Mouse (Mus musculus): ENCODE data around the gene Rcsd1. TPM values are rescaled to one million over a fixed set of nuclear protein-coding genes. Genes with fewer than 3 reads are reported as not detected.

Gene Rcsd1
- polyA plus RNA-seq (2012; rRNA removed), result 6.2 and 6.8 TPM in 2 replicates

GRCm38 (mm10) chr1:165709629-165710256, at the start of gene Rcsd1:
Gene Rcsd1 (minus strand): TSS chr1:165709757.
- DNase-seq (ENCODE audit: extremely low spot score in 1 of 2, low spot score in 1 of 2), result no peak

- no peak for DNase-seq (ENCODE audit: extremely low spot score in 1 of 2, low spot score in 1 of 2)
These were observed 45.6 kb upstream of the Rcsd1 start for GRCm38 (mm10) chr1:165755194-165755593.

GRCm38 (mm10) chr1:165754205-165754604, 44.6 kb upstream of the Rcsd1 start:
- DNase-seq (ENCODE audit: extremely low spot score in 1 of 2, low spot score in 1 of 2), result no peak

- DNase-seq (ENCODE audit: extremely low spot score in 1 of 2, low spot score in 1 of 2), result no peak
These were observed 42.3 kb upstream of the Rcsd1 start for GRCm38 (mm10) chr1:165751838-165752237.

DNA sequence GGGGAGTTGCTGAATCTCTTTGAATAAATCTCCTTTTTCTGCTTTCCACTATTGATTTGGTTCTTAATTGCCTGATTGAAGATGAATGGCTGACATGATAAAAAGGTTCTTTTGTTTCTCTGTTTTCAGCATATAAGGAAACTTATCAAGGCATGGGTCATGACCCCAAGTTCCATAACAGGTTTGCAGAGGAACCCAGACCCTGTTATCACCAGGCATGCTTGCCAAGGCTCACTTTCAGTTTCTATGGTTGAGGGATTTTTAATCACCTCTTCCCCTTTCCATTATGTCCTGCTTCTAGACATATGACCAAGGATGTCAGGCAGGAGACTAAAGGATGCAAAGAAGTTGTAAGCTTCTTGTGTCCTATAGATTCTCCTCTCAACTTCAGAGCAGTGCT, 41.6 kb upstream of the Rcsd1 start:
- DNase-seq (ENCODE audit: extremely low spot score in 1 of 2, low spot score in 1 of 2), result no peak

DNA sequence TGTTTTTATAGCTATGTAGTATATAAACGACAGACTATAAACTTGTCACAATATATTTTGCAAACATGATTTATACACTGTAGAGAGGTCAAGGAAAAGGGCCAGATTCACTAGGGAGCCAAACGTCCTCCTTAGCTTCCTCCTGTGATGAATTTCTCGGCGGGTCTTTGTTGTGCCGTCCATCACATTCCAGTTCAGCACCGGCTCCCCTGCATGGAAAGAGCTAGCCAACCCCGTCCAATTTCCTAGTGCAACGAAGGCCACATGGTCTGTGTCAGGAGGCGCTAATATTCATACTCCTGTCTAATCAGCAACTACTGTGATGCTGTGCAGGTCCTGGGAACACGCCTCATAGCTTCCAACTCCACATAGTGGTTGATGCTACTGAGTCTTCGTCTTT, 38.5 kb upstream of the Rcsd1 start:
- DNase-seq (ENCODE audit: extremely low spot score in 1 of 2, low spot score in 1 of 2), result no peak

DNA sequence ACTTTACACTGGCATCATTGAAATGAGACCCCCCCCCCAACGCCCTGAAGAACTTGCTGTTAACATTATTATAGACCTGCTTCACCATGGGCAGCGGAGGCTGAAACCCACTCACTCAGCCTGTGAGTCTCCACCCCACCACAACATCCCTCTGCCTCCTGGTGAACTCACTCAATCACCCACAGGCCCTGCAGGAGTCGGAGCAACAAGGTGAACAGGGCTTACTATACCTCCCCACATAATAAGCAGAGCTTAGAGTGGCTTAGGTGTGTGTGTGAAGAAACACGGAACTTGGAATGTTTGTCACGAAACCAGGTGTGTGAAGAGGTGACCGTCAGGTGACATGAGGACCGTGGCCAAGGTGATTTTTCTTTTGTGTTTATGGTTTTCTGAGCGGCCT, 32.4 kb upstream of the Rcsd1 start:
- no peak for DNase-seq (ENCODE audit: extremely low spot score in 1 of 2, low spot score in 1 of 2)

- no peak for DNase-seq (ENCODE audit: extremely low spot score in 1 of 2, low spot score in 1 of 2)
These were observed 29.4 kb upstream of the Rcsd1 start for GRCm38 (mm10) chr1:165738985-165739384.

DNA sequence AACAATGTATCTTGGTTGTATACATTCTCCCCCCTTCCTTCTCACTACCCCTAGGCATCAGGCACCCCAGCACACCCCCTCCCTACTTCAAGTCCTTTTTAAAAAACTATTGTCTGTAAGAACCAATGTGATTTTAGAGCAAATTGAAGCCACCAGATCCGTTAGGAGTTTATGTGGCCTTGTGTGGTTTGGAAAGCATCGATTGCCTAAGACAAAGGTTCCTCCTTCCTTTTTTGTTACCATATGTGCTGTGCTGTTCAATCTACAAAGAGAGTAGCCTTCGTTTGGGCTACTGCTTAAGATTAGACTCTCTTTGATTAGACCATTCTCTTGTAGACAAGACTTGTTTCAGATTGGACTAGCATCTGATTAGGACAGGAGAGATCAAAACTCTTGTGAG, 28.3 kb upstream of the Rcsd1 start:
- DNase-seq (ENCODE audit: extremely low spot score in 1 of 2, low spot score in 1 of 2), result no peak

GRCm38 (mm10) chr1:165737451-165737850, 27.9 kb upstream of the Rcsd1 start:
- no peak for DNase-seq (ENCODE audit: extremely low spot score in 1 of 2, low spot score in 1 of 2)

DNA sequence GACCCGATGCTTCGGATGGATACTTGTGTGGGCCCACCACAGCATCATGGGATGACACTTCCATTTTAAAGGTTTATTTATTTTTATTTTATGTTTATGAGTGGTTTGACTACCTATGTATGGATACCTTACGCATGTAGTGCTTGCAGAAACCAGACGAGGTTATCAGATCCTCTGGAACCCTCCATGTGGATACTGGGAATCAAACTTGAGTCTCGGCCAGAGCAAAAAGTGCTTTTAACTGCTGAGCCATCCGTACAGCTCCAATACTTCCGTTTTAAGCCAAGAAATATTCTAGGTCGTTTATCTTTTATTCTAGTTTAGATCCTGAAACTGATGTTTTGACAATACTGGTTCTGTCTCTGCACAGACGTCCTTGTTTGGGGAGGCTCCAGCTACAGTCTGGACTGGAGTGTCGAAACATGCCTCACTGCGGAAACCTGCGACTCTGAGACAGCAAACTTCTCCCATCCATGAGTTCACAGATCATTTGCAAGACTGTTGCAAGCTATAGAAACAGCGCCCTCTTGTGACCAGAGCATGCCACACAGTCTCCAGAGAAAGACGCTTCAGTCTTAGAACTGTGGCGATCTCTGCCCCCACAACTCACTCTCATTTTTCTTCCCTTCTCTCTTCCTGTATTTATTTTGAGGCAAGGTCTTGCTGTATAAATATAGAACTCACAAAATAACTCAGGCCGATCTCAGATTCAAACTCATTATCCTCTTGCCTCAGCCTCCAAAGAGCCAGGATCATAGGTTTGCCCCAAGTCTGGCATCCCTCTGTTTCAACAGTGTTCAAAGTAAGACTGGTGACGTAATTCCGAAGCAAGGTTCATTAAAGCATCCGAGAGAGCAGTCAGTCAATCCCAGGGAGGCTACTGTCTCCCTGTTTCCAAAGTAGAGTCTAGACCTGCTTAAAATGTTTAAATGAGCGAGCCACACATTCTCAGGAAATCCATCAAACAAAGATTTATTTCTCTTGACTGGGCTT, 26.6 kb upstream of the Rcsd1 start:
- DNase-seq (ENCODE audit: extremely low spot score in 1 of 2, low spot score in 1 of 2), result peak; percentile 78 to 97

GRCm38 (mm10) chr1:165734840-165735239, 25.3 kb upstream of the Rcsd1 start:
- DNase-seq (ENCODE audit: extremely low spot score in 1 of 2, low spot score in 1 of 2), result no peak

DNA sequence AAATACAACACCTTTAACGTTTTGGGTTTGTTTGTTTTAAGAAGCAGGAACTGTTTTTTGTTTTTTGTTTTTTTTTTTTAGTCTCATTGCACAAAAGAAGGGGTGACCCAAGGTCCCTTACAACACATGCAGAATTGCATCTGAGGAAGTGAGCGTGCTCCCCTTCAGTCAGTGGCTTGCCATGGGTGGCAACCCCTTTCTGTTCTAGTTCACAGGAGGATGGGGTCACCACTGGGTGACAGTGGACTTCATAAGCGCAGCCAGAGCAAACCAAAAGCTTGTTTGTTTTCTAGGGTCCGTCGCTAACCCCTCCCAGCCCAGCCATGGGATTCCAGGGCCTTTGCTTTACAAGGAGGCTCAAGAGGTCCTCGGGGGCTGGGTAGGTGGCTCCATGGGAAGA, 22.0 kb upstream of the Rcsd1 start:
- no peak for DNase-seq (ENCODE audit: extremely low spot score in 1 of 2, low spot score in 1 of 2)

GRCm38 (mm10) chr1:165730129-165730528, 20.6 kb upstream of the Rcsd1 start:
- no peak for DNase-seq (ENCODE audit: extremely low spot score in 1 of 2, low spot score in 1 of 2)

DNA sequence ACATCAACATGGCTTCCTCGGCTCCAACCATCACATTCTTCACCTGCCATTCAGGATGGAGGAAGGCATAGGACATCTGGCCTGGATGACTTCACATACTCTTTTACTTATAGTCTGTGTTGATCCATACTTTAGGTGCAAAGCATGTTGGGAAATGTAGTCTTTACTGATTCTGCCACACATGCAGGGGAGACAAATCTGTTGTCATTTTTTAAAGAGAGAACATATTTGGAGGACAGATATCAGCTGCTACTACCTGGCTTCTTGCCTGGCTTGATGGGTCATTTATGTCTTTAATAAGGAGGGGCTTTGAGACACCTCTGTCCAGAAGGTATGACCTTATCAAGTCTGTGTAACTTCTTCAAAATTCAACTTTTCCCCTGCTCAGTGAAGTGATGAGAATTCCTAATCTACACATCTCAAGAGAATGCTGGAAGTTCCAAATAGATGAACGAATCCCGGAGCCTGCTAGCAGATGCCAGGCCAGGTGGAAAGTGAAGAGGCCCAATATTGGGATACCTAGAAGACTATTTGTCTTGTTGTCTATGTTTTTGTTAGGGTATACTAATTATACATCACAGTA, 18.6 kb upstream of the Rcsd1 start:
- no peak for DNase-seq (ENCODE audit: extremely low spot score in 1 of 2, low spot score in 1 of 2)

DNA sequence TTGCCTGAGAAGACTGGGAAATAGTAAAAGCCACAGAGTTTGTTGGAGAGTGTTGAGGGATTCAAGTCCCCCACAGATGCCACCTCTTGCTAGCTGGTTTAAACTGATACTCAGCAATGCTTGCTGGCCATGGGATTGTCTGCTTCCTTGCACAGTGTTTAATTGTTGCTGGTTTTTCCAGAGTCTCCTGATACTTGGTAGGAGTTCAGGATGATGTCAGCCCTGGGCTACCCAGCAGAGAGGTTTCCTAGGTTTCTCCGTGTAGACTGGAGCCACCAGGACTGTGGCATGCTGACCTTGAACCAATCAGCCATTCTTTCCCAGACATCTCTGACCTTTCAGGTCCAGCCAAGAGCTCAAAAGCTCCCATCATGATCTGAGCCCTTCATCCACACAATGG, 17.4 kb upstream of the Rcsd1 start:
- DNase-seq (ENCODE audit: extremely low spot score in 1 of 2, low spot score in 1 of 2), result no peak

DNA sequence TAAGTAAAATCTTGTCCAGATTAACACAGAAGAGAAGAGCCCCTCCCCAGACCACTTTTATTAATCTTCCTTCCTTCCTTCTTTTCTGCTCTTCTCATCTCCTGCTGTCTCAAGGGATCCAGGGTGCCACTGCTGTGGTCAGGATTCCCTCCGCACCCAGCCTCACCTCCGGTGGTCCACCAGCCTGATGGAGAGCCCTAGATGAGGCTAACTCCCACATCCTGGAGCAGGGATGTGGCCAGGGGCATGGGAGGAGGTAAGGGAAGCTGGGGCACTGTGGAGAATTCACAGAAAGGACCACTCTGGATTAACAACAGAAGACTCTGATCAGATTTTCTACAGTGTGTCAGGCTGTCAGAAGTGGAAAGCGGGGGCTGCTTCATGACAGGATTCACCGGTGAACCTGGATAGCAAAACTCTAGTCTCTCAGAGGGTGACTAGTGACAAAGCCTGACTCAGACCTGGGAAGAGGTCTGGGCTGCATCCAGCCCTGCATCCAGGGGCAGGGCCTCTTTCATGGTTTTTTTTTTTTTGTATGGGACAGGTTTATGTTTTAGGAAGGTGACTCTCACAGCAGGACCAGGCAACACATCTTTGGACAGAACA, 15.6 kb upstream of the Rcsd1 start:
- no peak for DNase-seq (ENCODE audit: extremely low spot score in 1 of 2, low spot score in 1 of 2)

GRCm38 (mm10) chr1:165724219-165725033, 14.9 kb upstream of the Rcsd1 start:
- no peak for DNase-seq (ENCODE audit: extremely low spot score in 1 of 2, low spot score in 1 of 2)

DNA sequence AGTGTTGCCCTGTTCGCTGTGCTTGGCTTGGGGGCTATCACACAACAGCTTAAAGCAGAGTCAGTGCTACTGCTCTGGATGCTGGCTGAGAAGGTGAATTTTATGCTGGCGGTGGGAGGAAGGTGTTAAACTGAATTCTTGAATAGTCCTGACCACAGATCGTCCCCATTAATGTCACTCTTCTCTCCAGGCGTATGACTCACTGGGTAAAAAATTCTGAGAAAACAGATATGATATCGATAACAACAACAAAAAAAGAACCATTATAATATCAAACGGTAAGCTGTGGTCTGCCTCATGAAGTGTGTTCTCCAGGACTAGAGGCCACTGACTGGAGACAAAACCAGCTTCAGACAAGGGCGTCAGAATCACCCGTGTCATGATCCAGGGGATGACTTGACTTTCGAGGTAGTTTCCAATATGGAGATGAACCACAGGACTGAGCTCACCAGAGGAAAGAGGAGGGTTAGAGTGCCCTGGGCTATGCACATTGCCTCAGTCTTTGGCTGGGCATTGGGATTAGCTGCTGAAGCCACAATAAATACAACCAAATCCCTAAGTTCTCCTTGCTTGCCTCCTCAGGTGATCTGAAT, 13.1 kb upstream of the Rcsd1 start:
- no peak for DNase-seq (ENCODE audit: extremely low spot score in 1 of 2, low spot score in 1 of 2)

- no peak for DNase-seq (ENCODE audit: extremely low spot score in 1 of 2, low spot score in 1 of 2)
These were observed 9.1 kb upstream of the Rcsd1 start for GRCm38 (mm10) chr1:165718543-165719105.
